Mouse (Mus musculus): ENCODE measurements around the gene Gm14151. TPM values are rescaled to one million over a fixed set of nuclear protein-coding genes. Genes with fewer than 3 reads are reported as not detected.

Gm14151 gene
- polyA plus RNA-seq, 1 experiment from 2014 or later, result not detected

Other genes with a start within 250 kb of the Gm14151 start
- gene Abhd12, start 187.6 kb downstream of the Gm14151 start, polyA plus RNA-seq (2014; fragmentation: Nextera tagmentation; extraction: Ambion mirVana), result 89.8 and 100 TPM in 2 replicates
- gene Gins1, start 186.9 kb downstream of the Gm14151 start, polyA plus RNA-seq (2014; fragmentation: Nextera tagmentation; extraction: Ambion mirVana), result 36.8 and 50.3 TPM in 2 replicates
- gene Ninl, start 53.0 kb downstream of the Gm14151 start, polyA plus RNA-seq (2014; fragmentation: Nextera tagmentation; extraction: Ambion mirVana), result 7.3 and 7.7 TPM in 2 replicates
- 38.1 and 38.3 TPM in 2 replicates for gene Nanp, start 53.0 kb downstream of the Gm14151 start, polyA plus RNA-seq (2014; fragmentation: Nextera tagmentation; extraction: Ambion mirVana)
- not detected in 2 replicates for gene Gm14147, start 5.9 kb upstream of the Gm14151 start, polyA plus RNA-seq (2014; fragmentation: Nextera tagmentation; extraction: Ambion mirVana)

All from forebrain, embryonic 14.5 days (tissue).